Mouse (Mus musculus) liver, adult 2 months (tissue): ENCODE results near the gene Cchcr1. TPM values are rescaled to one million over a fixed set of nuclear protein-coding genes. Genes with fewer than 3 reads are reported as not detected.

ENCODE experiments used
- DNase-seq: peaks from one replicate; pipeline ENCODE4 v3.0.0-alpha.2; 2011; ENCODE audit warnings: low read depth, low spot score; ENCODE audit errors: extremely low read depth
- H3K27ac ChIP-seq: fragments of 200-500 bp; replicated peaks from 2 replicates; pipeline ENCODE4 v1.5.1; 2012; ENCODE audit warnings: low read depth, mild to moderate bottlenecking, control low read depth, inconsistent platforms, low read length; ENCODE audit not compliant: insufficient read depth
- H3K27me3 ChIP-seq: fragments of 200-500 bp; 2 replicates; pipeline ENCODE4 v1.6.1; 2012; ENCODE audit warnings: mild to moderate bottlenecking, moderate library complexity, low read length, inconsistent platforms; ENCODE audit not compliant: control insufficient read depth, insufficient read depth
- H3K36me3 ChIP-seq: fragments of 200-500 bp; 2 replicates; pipeline ENCODE4 v1.6.1; 2012; ENCODE audit warnings: low read length, inconsistent platforms; ENCODE audit not compliant: control insufficient read depth, insufficient read depth
- H3K4me1 ChIP-seq: fragments of 200-500 bp; 2 replicates; pipeline ENCODE4 v1.6.1; 2011; ENCODE audit warnings: low read length; ENCODE audit not compliant: control insufficient read depth, insufficient read depth
- H3K4me3 ChIP-seq: fragments of 200-500 bp; 2 replicates; pipeline ENCODE4 v1.5.1; 2011; ENCODE audit warnings: low read depth, mild to moderate bottlenecking, control low read depth, low read length, moderate library complexity; ENCODE audit not compliant: insufficient read depth
- H3K79me2 ChIP-seq: fragments of 200-500 bp; 2 replicates; pipeline ENCODE4 v1.6.1; 2012; ENCODE audit warnings: inconsistent platforms, mild to moderate bottlenecking, low read length, moderate library complexity; ENCODE audit not compliant: control insufficient read depth, insufficient read depth
- H3K9ac ChIP-seq: fragments of 200-500 bp; 2 replicates; pipeline ENCODE4 v1.6.1; 2012; ENCODE audit warnings: low read depth, mild to moderate bottlenecking, control low read depth, inconsistent platforms, low read length
- CTCF ChIP-seq: fragments of 200-500 bp; IDR thresholded peaks from 2 replicates; pipeline ENCODE4 v1.5.1; 2011; ENCODE audit warnings: low read depth, low read length, control low read depth
- POLR2A ChIP-seq: fragments of 200-500 bp; IDR thresholded peaks from 2 replicates; pipeline ENCODE4 v1.6.1; 2011; ENCODE audit warnings: low read length, control low read depth; ENCODE audit not compliant: insufficient read depth; ENCODE audit errors: extremely low read depth
- WGBS: fragments of 180-500 bp; shearing (Covaris S2); methylation state at CpG from one replicate; pipeline ENCODE4 v1.1.7; 2018; 5-methylcytosine and 5-hydroxymethylcytosine counted together
- polyA plus RNA-seq: library from polyadenylated mRNA; depleted of rRNA; stranded (reverse); fragments of >200 nt; gene quantifications from 2 replicates; pipeline ENCODE4 v1.2.3, GENCODE M21; 2012
- total RNA-seq: library from RNA; depleted of rRNA; stranded (reverse); fragments of >200 nt; gene quantifications from 2 replicates; pipeline ENCODE4 v1.2.3, GENCODE M21; 2014

Cchcr1 gene
- total and polyA plus RNA-seq, 2 experiments = 1.4 to 2.1 TPM

DNA sequence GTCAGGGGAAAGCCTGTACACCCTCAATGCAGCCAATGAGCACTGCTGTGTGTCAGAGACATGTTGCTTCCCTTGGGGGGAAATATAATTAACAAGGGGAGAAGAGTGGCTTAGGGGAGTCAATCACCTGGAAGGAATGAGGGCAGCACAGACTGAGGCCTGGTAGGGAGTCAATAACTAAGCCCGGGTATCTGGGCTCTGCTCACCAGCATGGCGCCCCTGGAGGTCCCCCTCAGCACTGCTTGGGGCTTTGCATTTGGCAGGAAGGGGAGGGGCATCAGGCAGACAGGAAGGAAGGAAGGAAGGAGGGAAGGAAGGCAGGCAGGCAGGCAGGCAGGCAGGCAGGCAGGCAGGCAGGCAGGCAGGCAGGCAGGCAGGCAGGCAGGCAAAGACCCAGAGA, 30.6 kb downstream of the Cchcr1 start:
- no peak for DNase-seq
- Histone ChIP-seq H3K79me2 (no peaks in the 10 kb centered on the region), H3K36me3 (no peaks in the 10 kb centered on the region), H3K9ac (no peak overlapping the region), H3K4me1 (no peaks in the 10 kb centered on the region), H3K27me3 (no peaks in the 10 kb centered on the region), H3K27ac (no peak overlapping the region), H3K4me3 (no peak overlapping the region)
- TF ChIP-seq CTCF (no peak), POLR2A (no peak)
- 88% methylated on average over 2 of the region's 2 CpGs for WGBS

DNA sequence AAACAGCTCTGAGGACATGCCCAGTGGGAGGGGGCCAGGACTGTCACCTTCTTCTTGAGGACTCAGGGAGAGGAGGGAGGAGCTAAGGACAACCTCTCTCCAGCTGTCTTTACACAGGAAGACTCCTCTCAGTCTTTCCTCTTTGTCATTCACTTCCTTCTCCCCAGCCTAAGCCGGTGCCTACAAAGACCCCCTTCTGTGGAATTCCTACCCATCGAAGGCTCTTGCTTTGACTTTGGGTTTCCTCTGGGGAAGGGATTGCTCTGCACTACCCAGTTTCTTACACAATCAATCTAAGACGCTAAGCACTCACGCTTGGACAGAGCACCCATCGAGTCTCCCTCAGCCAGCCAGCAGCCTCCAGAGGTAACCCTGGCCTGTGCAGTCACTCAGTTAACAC, 31.7 kb downstream of the Cchcr1 start:
- no peaks in the 10 kb centered on the region for H3K4me1 ChIP-seq
- no peak overlapping the region for H3K27ac ChIP-seq
- H3K36me3 ChIP-seq = no peaks in the 10 kb centered on the region
- TF ChIP-seq CTCF (no peak), POLR2A (no peak)
- no peak overlapping the region for H3K9ac ChIP-seq
- H3K79me2 ChIP-seq = no peaks in the 10 kb centered on the region
- H3K4me3 ChIP-seq = no peak overlapping the region
- 48% methylated on average over 5 of the region's 5 CpGs for WGBS
- no peak for DNase-seq
- H3K27me3 ChIP-seq = no peaks in the 10 kb centered on the region

DNA sequence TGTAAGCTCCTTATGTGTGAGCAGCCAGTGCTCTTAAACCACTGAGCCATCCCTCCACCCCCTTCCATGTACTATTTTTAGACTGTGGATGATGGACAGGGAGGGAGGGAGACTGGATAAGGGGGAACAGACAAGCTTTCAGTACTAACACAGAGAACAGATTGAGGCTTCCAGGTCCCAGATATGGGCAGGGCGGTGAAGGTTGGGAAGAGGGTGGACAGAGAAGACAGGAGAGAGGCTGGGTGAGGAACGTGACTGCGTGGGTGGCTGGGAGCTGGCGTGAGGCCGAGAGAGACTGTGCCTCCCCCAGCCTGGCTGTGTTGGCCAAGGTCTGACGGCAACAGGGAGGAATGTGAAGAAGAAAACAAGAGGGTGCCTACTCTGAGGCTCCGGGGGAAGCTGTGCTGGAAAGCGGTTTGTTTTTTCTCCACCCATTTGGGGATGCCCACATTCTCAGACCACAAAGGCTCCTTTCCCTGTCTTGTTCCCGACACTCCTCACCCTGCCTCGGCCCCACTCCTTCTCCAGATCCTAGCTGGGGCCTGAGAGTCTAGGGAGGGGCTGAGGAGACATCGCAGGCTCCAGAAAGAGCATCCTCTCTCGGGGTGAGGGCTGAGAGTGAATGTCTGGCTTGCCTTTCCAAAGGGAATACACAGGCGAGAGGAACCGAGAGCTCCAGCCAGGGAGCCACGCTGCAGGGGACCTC, 32.7 kb downstream of the Cchcr1 start:
- 44% methylated on average over 15 of the region's 15 CpGs for WGBS
- Histone ChIP-seq H3K27ac (no peak overlapping the region), H3K79me2 (no peaks in the 10 kb centered on the region), H3K4me3 (no peak overlapping the region), H3K36me3 (no peaks in the 10 kb centered on the region), H3K4me1 (no peaks in the 10 kb centered on the region), H3K9ac (no peak overlapping the region), H3K27me3 (no peaks in the 10 kb centered on the region)
- TF ChIP-seq CTCF = no peak
- TF ChIP-seq POLR2A = no peak
- no peak for DNase-seq

DNA sequence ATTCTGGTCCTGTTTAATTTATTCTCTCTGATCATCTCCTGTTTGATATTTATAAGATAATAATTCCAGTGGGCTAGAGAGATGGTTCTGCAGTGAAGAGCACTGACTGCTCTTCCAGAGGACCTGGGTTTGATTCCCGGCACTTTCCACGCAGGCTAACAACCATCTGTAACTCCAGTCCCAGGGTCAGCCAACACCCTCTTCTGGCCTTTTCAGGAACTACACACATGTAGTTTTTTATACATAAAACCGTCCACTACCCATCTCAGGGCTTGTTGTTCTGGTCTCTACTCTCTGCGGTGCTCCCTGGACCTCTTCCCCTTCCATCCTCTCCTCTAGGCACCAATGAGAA, 33.2 kb downstream of the Cchcr1 start:
- H3K4me3 ChIP-seq = no peak overlapping the region
- H3K36me3 ChIP-seq = no peaks in the 10 kb centered on the region
- H3K4me1 ChIP-seq = no peaks in the 10 kb centered on the region
- H3K27ac ChIP-seq = no peak overlapping the region
- no peak overlapping the region for H3K9ac ChIP-seq
- no peaks in the 10 kb centered on the region for H3K79me2 ChIP-seq
- DNase-seq = no peak
- TF ChIP-seq POLR2A = no peak
- TF ChIP-seq CTCF = no peak
- no peaks in the 10 kb centered on the region for H3K27me3 ChIP-seq
- 94% methylated on average over 4 of the region's 4 CpGs for WGBS

DNA sequence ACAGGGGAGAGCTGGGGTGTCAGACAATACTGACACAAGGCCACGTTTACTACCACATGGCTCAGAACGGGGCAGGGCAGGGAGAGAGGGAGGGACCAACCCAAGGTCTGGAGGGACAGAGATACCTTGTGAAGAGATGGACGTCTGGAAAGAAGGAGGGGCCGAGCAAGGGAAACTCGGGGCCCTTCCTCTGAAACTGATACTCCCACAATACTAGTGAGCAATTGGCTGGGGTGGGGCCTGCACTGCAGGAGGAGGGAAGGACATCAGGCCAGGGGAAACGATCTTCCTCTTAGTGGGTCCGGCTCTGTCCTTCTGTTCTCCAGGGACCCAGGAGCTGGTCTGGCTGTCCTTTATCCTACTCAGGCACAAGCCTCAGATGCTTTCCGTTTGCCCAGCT, 34.0 kb downstream of the Cchcr1 start:
- Histone ChIP-seq H3K27me3 (no peaks in the 10 kb centered on the region), H3K27ac (no peak overlapping the region), H3K36me3 (no peaks in the 10 kb centered on the region), H3K4me1 (no peaks in the 10 kb centered on the region), H3K9ac (no peak overlapping the region), H3K4me3 (no peak overlapping the region), H3K79me2 (no peaks in the 10 kb centered on the region)
- 85% methylated on average over 8 of the region's 8 CpGs for WGBS
- no peak for DNase-seq
- TF ChIP-seq CTCF (no peak), POLR2A (no peak)

DNA sequence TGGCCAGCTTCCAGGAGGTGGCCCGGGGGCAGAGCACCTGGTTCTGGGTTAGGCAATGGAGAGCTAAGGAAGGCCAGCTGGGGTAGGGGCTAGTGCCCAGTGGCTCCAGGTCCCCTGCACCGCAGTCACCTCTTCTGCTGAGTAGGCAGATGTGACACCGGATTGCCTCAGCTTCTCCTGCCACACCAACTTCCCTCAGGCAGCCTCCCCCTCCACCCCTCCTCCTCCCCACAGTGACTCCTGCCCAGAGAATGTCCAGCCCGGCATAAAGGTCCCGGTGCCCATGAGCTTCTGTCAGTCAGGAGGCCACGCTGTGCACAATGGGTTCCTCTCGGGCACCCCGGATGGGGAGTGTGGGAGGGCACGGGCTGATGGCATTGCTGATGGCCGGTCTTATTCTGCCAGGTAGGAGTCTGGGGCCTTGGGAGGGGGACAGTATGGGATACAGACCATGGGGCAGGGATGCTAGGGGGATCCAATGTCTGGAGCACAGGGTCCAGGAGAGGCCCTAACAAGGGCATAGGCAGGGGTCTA, 35.0 kb downstream of the Cchcr1 start, which contains the start of gene Cdsn:
TSS of gene Cdsn (plus strand) at position 248 of the 534 bp plus-strand sequence.
- TF ChIP-seq CTCF (no peak), POLR2A (no peak)
- H3K9ac ChIP-seq = no peak within 1 kb of the TSS
- H3K36me3 ChIP-seq = no peaks in the 10 kb centered on the region
- DNase-seq = no peak
- H3K4me3 ChIP-seq = no peak within 1 kb of the TSS
- WGBS = 85% methylated on average over 10 of the region's 10 CpGs
- no peaks in the 10 kb centered on the region for H3K79me2 ChIP-seq
- H3K27me3 ChIP-seq = no peaks in the 10 kb centered on the region
- no peak within 1 kb of the TSS for H3K27ac ChIP-seq
- no peaks in the 10 kb centered on the region for H3K4me1 ChIP-seq
